Mouse (Mus musculus) heart, postnatal 0 days (tissue): ENCODE measurements around the gene Tmem266. TPM values are rescaled to one million over a fixed set of nuclear protein-coding genes. Genes with fewer than 3 reads are reported as not detected.
A peak's percentile ranks its signal among the peaks of the same experiment; 100 is the strongest.

ENCODE experiments used
- ATAC-seq: fragments of 200-750 bp; cut with Nextera tagmentation; 2 replicates; pipeline ENCODE4 v1.8.0; 2017; ENCODE audit warnings: low read depth, moderate number of reproducible peaks, moderate library complexity; ENCODE audit not compliant: insufficient read depth
- DNase-seq: peaks from one replicate; pipeline ENCODE4 v3.0.0-alpha.2; 2016; ENCODE audit warnings: low spot score
- H3K27ac ChIP-seq: fragments of 300-500 bp; sonication (generic); 2 replicates; pipeline ENCODE4 v1.5.1; 2014; ENCODE audit warnings: low read depth, mild to moderate bottlenecking
- H3K27me3 ChIP-seq: fragments of 300-500 bp; sonication (generic); 2 replicates; pipeline ENCODE4 v1.6.1; 2014; ENCODE audit warnings: low read length, mixed read lengths; ENCODE audit not compliant: control insufficient read depth, insufficient read depth
- H3K36me3 ChIP-seq: fragments of 300-500 bp; sonication (generic); replicated peaks from 2 replicates; pipeline ENCODE4 v1.6.1; 2014; ENCODE audit warnings: low read length, mixed read lengths; ENCODE audit not compliant: control insufficient read depth, insufficient read depth
- H3K4me1 ChIP-seq: fragments of 300-500 bp; sonication (generic); 2 replicates; pipeline ENCODE4 v1.6.1; 2014; ENCODE audit warnings: antibody characterized with exemption; ENCODE audit not compliant: control insufficient read depth, insufficient read depth
- H3K4me2 ChIP-seq: fragments of 300-500 bp; sonication (generic); 2 replicates; pipeline ENCODE4 v1.6.1; 2014; ENCODE audit warnings: low read depth, mild to moderate bottlenecking, low read length, moderate library complexity
- H3K4me3 ChIP-seq: fragments of 300-500 bp; sonication (generic); 2 replicates; pipeline ENCODE4 v1.5.1; 2014; ENCODE audit warnings: low read depth, low read length
- H3K9ac ChIP-seq: fragments of 300-500 bp; sonication (generic); replicated peaks from 2 replicates; pipeline ENCODE4 v1.6.1; 2014; ENCODE audit warnings: low read depth, low read length, mixed read lengths
- H3K9me3 ChIP-seq: fragments of 300-500 bp; sonication (generic); replicated peaks from 2 replicates; pipeline ENCODE4 v1.6.1; 2016; ENCODE audit warnings: low read length; ENCODE audit not compliant: control insufficient read depth
- CTCF ChIP-seq: IDR thresholded peaks from 2 replicates; pipeline ENCODE4 v1.5.1; 2016; ENCODE audit warnings: antibody characterized with exemption, control low read depth, low read depth
- EP300 ChIP-seq: IDR thresholded peaks from 2 replicates; pipeline ENCODE4 v1.6.1; 2016; ENCODE audit warnings: antibody characterized with exemption, low read depth
- WGBS: fragments of 180-500 bp; shearing (Covaris S2); extraction: QIAGEN DNeasy Blood & Tissue Kit; methylation state at CpG from one replicate; pipeline ENCODE4 v1.1.7; 2014; 5-methylcytosine and 5-hydroxymethylcytosine counted together
- polyA plus RNA-seq: library from polyadenylated mRNA; unstranded; fragments of >200 nt; fragmentation: Nextera tagmentation; extraction: Ambion mirVana; gene quantifications from 2 replicates; pipeline ENCODE4 v1.2.1, GENCODE M21; 2015
- total RNA-seq: library from RNA; depleted of rRNA; stranded (reverse); fragments of >200 nt; gene quantifications from 2 replicates; pipeline ENCODE4 v1.2.3, GENCODE M21; 2014; ENCODE audit warnings: low replicate concordance

Gene Tmem266
- total and polyA plus RNA-seq, 2 experiments from 2014 or later = 0.11 to 2.1 TPM

- H3K4me2 ChIP-seq = peak overlapping the region; percentile 12
- 27% methylated on average over 7 of the region's 7 CpGs for WGBS
- no peaks in the 10 kb centered on the region for H3K9me3 ChIP-seq
- ATAC-seq (peak; percentile 77; the same call in 1 of the 2 replicates), DNase-seq (peak; percentile 45)
- 0 out of 2 replicates have a peak overlapping the region, but pooled peaks have one; percentile 4 for H3K9ac ChIP-seq
- H3K27ac ChIP-seq = no peak overlapping the region
- peaks cover 14% of the 10 kb centered on the region for H3K27me3 ChIP-seq
- 0 out of 2 replicates have a peak overlapping the region, but pooled peaks have one; percentile 10 for H3K4me3 ChIP-seq
- TF ChIP-seq CTCF = peak; percentile 16; the same call in 1 of the 2 replicates
- no peak for TF ChIP-seq EP300
- no peaks in the 10 kb centered on the region for H3K4me1 ChIP-seq
- no peaks in the 10 kb centered on the region for H3K36me3 ChIP-seq
Measured at GRCm38 (mm10) chr9:55332949-55333348, 6.2 kb downstream of the Tmem266 start.

GRCm38 (mm10) chr9:55344165-55344564, 17.5 kb downstream of the Tmem266 start:
- WGBS = 71% methylated on average over 7 of the region's 7 CpGs
- DNase-seq (no peak), ATAC-seq (no peak)
- Histone ChIP-seq H3K4me2 (no peak overlapping the region), H3K27me3 (no peaks in the 10 kb centered on the region), H3K4me1 (no peaks in the 10 kb centered on the region), H3K4me3 (no peak overlapping the region), H3K9me3 (no peaks in the 10 kb centered on the region), H3K9ac (no peak overlapping the region), H3K27ac (no peak overlapping the region), H3K36me3 (no peaks in the 10 kb centered on the region)
- no peak for TF ChIP-seq CTCF
- TF ChIP-seq EP300 = no peak

- H3K27me3 ChIP-seq = no peaks in the 10 kb centered on the region
- no peak overlapping the region for H3K4me2 ChIP-seq
- no peak overlapping the region for H3K4me3 ChIP-seq
- no peak for ATAC-seq
- H3K36me3 ChIP-seq = no peaks in the 10 kb centered on the region
- H3K9ac ChIP-seq = no peak overlapping the region
- no peaks in the 10 kb centered on the region for H3K9me3 ChIP-seq
- H3K4me1 ChIP-seq = no peaks in the 10 kb centered on the region
- 83% methylated on average over 7 of the region's 7 CpGs for WGBS
- no peak for TF ChIP-seq EP300
- no peak for TF ChIP-seq CTCF
- H3K27ac ChIP-seq = no peak overlapping the region
- no peak for DNase-seq
Measured at GRCm38 (mm10) chr9:55345332-55345731, 18.6 kb downstream of the Tmem266 start.

- 64% methylated on average over 3 of the region's 3 CpGs for WGBS
Measured at GRCm38 (mm10) chr9:55348664-55349063, 22.0 kb downstream of the Tmem266 start.

GRCm38 (mm10) chr9:55354686-55355085, 28.0 kb downstream of the Tmem266 start:
- Histone ChIP-seq H3K4me2 (no peak overlapping the region), H3K36me3 (no peaks in the 10 kb centered on the region), H3K4me3 (no peak overlapping the region), H3K9me3 (no peaks in the 10 kb centered on the region), H3K27ac (no peak overlapping the region), H3K9ac (no peak overlapping the region), H3K4me1 (no peaks in the 10 kb centered on the region), H3K27me3 (no peaks in the 10 kb centered on the region)
- TF ChIP-seq CTCF (no peak), EP300 (no peak)
- no peak for ATAC-seq
- 60% methylated on average over 3 of the region's 3 CpGs for WGBS
- no peak for DNase-seq

More at GRCm38 (mm10) chr9:55348664-55349063, 22.0 kb downstream of the Tmem266 start:
- H3K9ac ChIP-seq = no peak overlapping the region
- H3K9me3 ChIP-seq = no peaks in the 10 kb centered on the region
- H3K4me1 ChIP-seq = no peaks in the 10 kb centered on the region
- no peak overlapping the region for H3K4me2 ChIP-seq
- no peak for DNase-seq
- no peak overlapping the region for H3K27ac ChIP-seq
- no peaks in the 10 kb centered on the region for H3K36me3 ChIP-seq
- TF ChIP-seq EP300 (no peak), CTCF (no peak)
- H3K27me3 ChIP-seq = no peaks in the 10 kb centered on the region
- H3K4me3 ChIP-seq = no peak overlapping the region
- ATAC-seq = no peak

GRCm38 (mm10) chr9:55355270-55355834, 28.6 kb downstream of the Tmem266 start:
- no peak overlapping the region for H3K4me2 ChIP-seq
- WGBS = 71% methylated on average over 8 of the region's 8 CpGs
- no peaks in the 10 kb centered on the region for H3K27me3 ChIP-seq
- H3K27ac ChIP-seq = no peak overlapping the region
- no peak overlapping the region for H3K9ac ChIP-seq
- DNase-seq (no peak), ATAC-seq (no peak)
- no peaks in the 10 kb centered on the region for H3K9me3 ChIP-seq
- H3K36me3 ChIP-seq = no peaks in the 10 kb centered on the region
- TF ChIP-seq CTCF = no peak
- no peak for TF ChIP-seq EP300
- H3K4me3 ChIP-seq = no peak overlapping the region
- no peaks in the 10 kb centered on the region for H3K4me1 ChIP-seq
